Mouse (Mus musculus) ES-E14 (cell line): ENCODE results near the gene Dcaf5.

Experiments used
- CHD2 ChIP-seq: IDR thresholded peaks from 2 replicates; pipeline ENCODE4 v1.6.1; 2014; ENCODE audit warnings: mild to moderate bottlenecking, low read depth, low read length, inconsistent platforms
- HCFC1 ChIP-seq: IDR thresholded peaks from 2 replicates; pipeline ENCODE4 v1.6.1; 2012; ENCODE audit warnings: low read length, inconsistent platforms, borderline replicate concordance; ENCODE audit not compliant: insufficient read depth
- MAFK ChIP-seq: IDR thresholded peaks from 2 replicates; pipeline ENCODE4 v1.6.1; 2014; ENCODE audit warnings: mild to moderate bottlenecking, low read depth, low read length, inconsistent platforms; ENCODE audit not compliant: insufficient read depth
- ZNF384 ChIP-seq: IDR thresholded peaks from 2 replicates; pipeline ENCODE4 v1.6.1; 2012; ENCODE audit warnings: low read depth, low read length, inconsistent platforms

GRCm38 (mm10) chr12:80434601-80434960, 1.8 kb downstream of the Dcaf5 start:
- TF ChIP-seq HCFC1 (no peak), MAFK (no peak), CHD2 (no peak), ZNF384 (no peak)
